Mouse (Mus musculus) bone marrow macrophage, adult 2 months (primary cell): ENCODE results near the gene Tanc1. TPM values are rescaled to one million over a fixed set of nuclear protein-coding genes. Genes with fewer than 3 reads are reported as not detected.
A peak's percentile ranks its signal among the peaks of the same experiment; 100 is the strongest.

ENCODE experiments used
- H3K27ac ChIP-seq: 2 replicates; pipeline ENCODE4 v1.5.1; 2012; ENCODE audit warnings: low read depth, low read length; ENCODE audit not compliant: insufficient read depth
- H3K4me1 ChIP-seq: 2 replicates; pipeline ENCODE4 v1.6.1; 2012; ENCODE audit warnings: low read length; ENCODE audit not compliant: control insufficient read depth, insufficient read depth
- H3K4me3 ChIP-seq: 2 replicates; pipeline ENCODE4 v1.5.1; 2012; ENCODE audit warnings: mild to moderate bottlenecking, low read length, moderate library complexity; ENCODE audit not compliant: insufficient read depth
- CTCF ChIP-seq: IDR thresholded peaks from 2 replicates; pipeline ENCODE4 v1.5.1; 2012; ENCODE audit warnings: low read depth, mild to moderate bottlenecking, low read length, moderate library complexity
- POLR2A ChIP-seq: IDR thresholded peaks from 2 replicates; pipeline ENCODE4 v1.6.1; 2012; ENCODE audit warnings: mild to moderate bottlenecking, low read depth, low read length, borderline replicate concordance
- polyA plus RNA-seq: library from polyadenylated mRNA; stranded (reverse); fragments of >200 nt; gene quantifications from 2 replicates; pipeline ENCODE4 v1.2.4, GENCODE M21; 2012; ENCODE audit not compliant: missing spikeins, insufficient read depth, insufficient read length

Gene Tanc1
- polyA plus RNA-seq, 1 experiment = 6.6 TPM

GRCm38 (mm10) chr2:59679424-59680020, 67.7 kb downstream of the Tanc1 start:
- Histone ChIP-seq H3K4me3 (no peak overlapping the region), H3K27ac (no peak overlapping the region), H3K4me1 (peaks cover 60% of the 10 kb centered on the region)
- TF ChIP-seq POLR2A (no peak), CTCF (no peak)

- H3K27ac ChIP-seq = peak overlapping the region; percentile 47
- H3K4me3 ChIP-seq = no peak overlapping the region; the same call in 1 of the 2 replicates
- H3K4me1 ChIP-seq = peaks cover 60% of the 10 kb centered on the region
- TF ChIP-seq CTCF = no peak
- no peak for TF ChIP-seq POLR2A
Measured at GRCm38 (mm10) chr2:59680736-59681135, 68.9 kb downstream of the Tanc1 start.

DNA sequence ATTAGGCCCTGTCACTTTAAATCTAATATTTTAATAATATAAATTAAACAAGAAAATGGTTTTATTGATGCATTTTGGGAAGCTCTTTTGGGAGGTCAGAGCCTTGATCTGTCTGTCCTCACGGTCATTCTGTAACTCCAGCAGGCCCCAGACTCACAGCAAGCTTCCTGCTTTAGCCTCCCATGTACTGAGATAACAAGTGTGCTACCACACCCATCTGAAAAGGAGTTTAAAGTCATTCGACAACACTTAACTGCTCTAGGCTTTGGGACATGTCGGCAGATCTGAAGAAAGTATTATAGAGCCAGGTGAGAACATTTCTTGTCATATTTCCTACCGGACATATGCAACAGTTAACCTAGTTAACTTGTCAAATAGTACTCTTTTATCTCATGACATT, 69.3 kb downstream of the Tanc1 start:
- peaks cover 55% of the 10 kb centered on the region for H3K4me1 ChIP-seq
- peak overlapping the region; percentile 51 for H3K27ac ChIP-seq
- no peak overlapping the region for H3K4me3 ChIP-seq
- no peak for TF ChIP-seq CTCF
- no peak for TF ChIP-seq POLR2A

- Histone ChIP-seq H3K4me1 (peaks cover 52% of the 10 kb centered on the region), H3K27ac (no peak overlapping the region), H3K4me3 (no peak overlapping the region)
- no peak for TF ChIP-seq POLR2A
- TF ChIP-seq CTCF = no peak
Measured at GRCm38 (mm10) chr2:59684864-59685605, 73.2 kb downstream of the Tanc1 start.

- H3K4me1 ChIP-seq = peaks cover 48% of the 10 kb centered on the region
- no peak overlapping the region for H3K27ac ChIP-seq
- H3K4me3 ChIP-seq = no peak overlapping the region
- TF ChIP-seq POLR2A = no peak
Measured at GRCm38 (mm10) chr2:59685606-59685950, 73.7 kb downstream of the Tanc1 start.

- TF ChIP-seq CTCF = no peak
- TF ChIP-seq POLR2A = no peak
- Histone ChIP-seq H3K4me1 (peaks cover 30% of the 10 kb centered on the region), H3K4me3 (no peak overlapping the region), H3K27ac (peak overlapping the region; percentile 62)
Measured at GRCm38 (mm10) chr2:59688261-59689104, 76.6 kb downstream of the Tanc1 start.

DNA sequence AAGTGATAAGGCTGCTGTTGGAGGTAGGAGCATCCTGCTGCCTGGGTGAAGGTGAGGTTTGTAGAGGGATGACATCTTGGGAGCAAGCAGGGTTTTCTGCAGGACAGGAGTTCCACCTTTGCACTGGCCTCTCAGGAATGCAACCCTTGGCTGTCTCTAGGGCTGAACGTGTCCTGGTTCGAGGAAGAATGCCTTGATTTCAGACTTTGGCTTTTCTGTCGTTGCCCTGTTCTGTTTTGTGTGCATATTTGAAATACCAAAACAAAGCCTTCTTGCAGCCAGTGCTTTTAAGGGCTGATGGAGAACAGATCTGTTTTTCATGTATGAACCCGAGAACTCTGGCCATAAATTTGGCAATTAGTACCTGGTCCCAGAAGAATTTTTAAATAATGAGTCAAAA, 79.3 kb downstream of the Tanc1 start:
- Histone ChIP-seq H3K4me1 (peaks cover 30% of the 10 kb centered on the region), H3K27ac (no peak overlapping the region), H3K4me3 (no peak overlapping the region)
- no peak for TF ChIP-seq POLR2A
- TF ChIP-seq CTCF = no peak

DNA sequence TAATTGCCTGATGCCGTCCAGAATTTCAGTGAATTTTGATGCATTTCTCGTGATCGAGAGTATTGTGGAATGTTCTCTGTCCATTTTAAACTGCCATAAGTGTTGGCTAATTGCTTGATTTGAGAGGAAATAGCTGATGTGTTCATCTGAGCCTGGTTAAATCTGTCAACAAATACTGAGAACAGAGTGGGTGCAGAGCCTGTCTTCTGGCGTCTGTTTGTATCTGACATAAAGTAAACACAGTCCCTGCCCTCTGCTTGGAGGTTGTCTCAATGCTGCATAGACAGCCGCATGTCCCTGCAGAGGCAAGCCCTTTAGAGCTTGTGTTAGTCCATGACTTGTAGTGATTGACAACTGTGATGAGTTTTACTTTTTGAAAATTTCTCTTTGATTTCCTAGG, 81.6 kb downstream of the Tanc1 start:
- no peak overlapping the region for H3K27ac ChIP-seq
- peaks cover 13% of the 10 kb centered on the region for H3K4me1 ChIP-seq
- no peak overlapping the region for H3K4me3 ChIP-seq
- TF ChIP-seq CTCF (no peak), POLR2A (no peak)

GRCm38 (mm10) chr2:59697123-59697522, 85.3 kb downstream of the Tanc1 start:
- Histone ChIP-seq H3K4me3 (no peak overlapping the region), H3K27ac (no peak overlapping the region), H3K4me1 (no peaks in the 10 kb centered on the region)
- TF ChIP-seq CTCF (no peak), POLR2A (no peak)

DNA sequence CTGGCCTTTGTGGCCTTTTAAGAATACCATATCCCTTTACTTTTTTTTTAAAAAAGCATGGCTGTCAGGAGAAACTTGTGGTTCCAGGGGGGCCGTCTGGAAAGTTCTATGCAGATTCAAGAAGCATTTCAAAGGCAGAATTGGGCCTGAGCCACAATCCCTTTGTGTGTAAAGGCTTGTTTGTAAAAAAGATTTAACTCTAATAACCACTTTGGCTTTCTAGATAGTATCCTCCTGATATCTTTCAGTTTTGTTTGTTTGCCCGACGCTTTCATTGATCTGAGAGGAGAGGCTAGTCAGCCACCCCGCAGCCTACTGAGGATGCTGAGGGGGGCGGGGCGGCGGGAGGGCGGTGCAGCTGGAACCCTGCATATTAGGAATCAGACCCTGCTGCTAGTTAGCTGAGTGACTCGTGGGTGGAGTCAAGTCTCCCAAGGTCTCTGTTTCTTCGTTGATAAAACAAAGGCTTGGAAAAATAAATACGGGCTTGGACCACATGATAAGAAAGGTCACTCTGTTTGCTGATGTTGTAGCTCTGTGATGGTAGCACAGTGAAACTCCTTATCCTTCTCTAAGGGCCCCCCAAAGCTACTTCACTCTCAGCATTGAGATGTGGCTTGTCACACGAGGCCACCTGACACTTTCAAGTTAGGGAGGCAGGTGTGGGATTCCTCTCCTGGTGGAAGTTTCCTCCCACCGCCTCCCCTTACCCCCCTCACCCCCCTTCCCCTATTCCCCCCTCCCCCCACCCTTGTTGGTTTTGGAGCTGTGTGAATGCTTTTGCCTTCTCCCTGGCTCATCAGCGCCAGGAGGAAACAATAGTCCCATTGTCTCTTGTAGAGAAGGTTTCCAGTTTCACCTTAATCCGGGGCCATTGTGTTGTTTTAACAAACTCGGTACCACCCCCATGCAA, 86.1 kb downstream of the Tanc1 start:
- H3K27ac ChIP-seq = no peak overlapping the region

More for the DNA sequence above, 86.1 kb downstream of the Tanc1 start:
- H3K4me3 ChIP-seq = no peak overlapping the region
- TF ChIP-seq POLR2A (no peak), CTCF (no peak)
- H3K4me1 ChIP-seq = no peaks in the 10 kb centered on the region
